Mouse (Mus musculus) liver, postnatal 0 days (tissue): Measurements from ENCODE around the gene 1700092M07Rik. TPM values are rescaled to one million over a fixed set of nuclear protein-coding genes. Genes with fewer than 3 reads are reported as not detected.

Experiments
- ATAC-seq: fragments of 200-750 bp; cut with Nextera tagmentation; 2 replicates; pipeline ENCODE4 v1.8.0; 2017; ENCODE audit warnings: mild to moderate bottlenecking, moderate library complexity
- DNase-seq: peaks from one replicate; pipeline ENCODE4 v3.0.0-alpha.2; 2016
- H3K27ac ChIP-seq: fragments of 300-500 bp; sonication (generic); 2 replicates; pipeline ENCODE4 v1.5.1; 2014; ENCODE audit warnings: antibody characterized with exemption, moderate library complexity, mild to moderate bottlenecking, low read depth
- H3K27me3 ChIP-seq: fragments of 300-500 bp; sonication (generic); 2 replicates; pipeline ENCODE4 v1.6.1; 2014; ENCODE audit warnings: low read length, control low read depth, mixed read lengths; ENCODE audit not compliant: insufficient read depth
- H3K36me3 ChIP-seq: fragments of 300-500 bp; sonication (generic); replicated peaks from 2 replicates; pipeline ENCODE4 v1.6.1; 2014; ENCODE audit warnings: mild to moderate bottlenecking, control low read depth, low read length, moderate library complexity, mixed read lengths; ENCODE audit not compliant: insufficient read depth
- H3K4me1 ChIP-seq: fragments of 300-500 bp; sonication (generic); 2 replicates; pipeline ENCODE4 v1.6.1; 2014; ENCODE audit warnings: antibody characterized with exemption, mild to moderate bottlenecking, control low read depth; ENCODE audit not compliant: insufficient read depth
- H3K4me2 ChIP-seq: fragments of 300-500 bp; sonication (generic); 2 replicates; pipeline ENCODE4 v1.6.1; 2014; ENCODE audit warnings: low read depth, mild to moderate bottlenecking, low read length, moderate library complexity, mixed read lengths
- H3K4me3 ChIP-seq: fragments of 300-500 bp; sonication (generic); 2 replicates; pipeline ENCODE4 v1.5.1; 2014; ENCODE audit warnings: low read depth, low read length
- H3K9ac ChIP-seq: fragments of 300-500 bp; sonication (generic); replicated peaks from 2 replicates; pipeline ENCODE4 v1.6.1; 2014; ENCODE audit warnings: mild to moderate bottlenecking, moderate library complexity
- H3K9me3 ChIP-seq: fragments of 300-500 bp; sonication (generic); 2 replicates; pipeline ENCODE4 v1.6.1; 2016; ENCODE audit warnings: mild to moderate bottlenecking, control low read depth, low read length, mixed read lengths
- CTCF ChIP-seq: sonication (generic); IDR thresholded peaks from 2 replicates; pipeline ENCODE4 v1.5.1; 2016; ENCODE audit warnings: antibody characterized with exemption, low read depth
- EP300 ChIP-seq: IDR thresholded peaks from 2 replicates; pipeline ENCODE4 v1.6.1; 2016; ENCODE audit warnings: antibody characterized with exemption, low read depth, mild to moderate bottlenecking
- WGBS: fragments of 180-500 bp; shearing (Covaris S2); extraction: QIAGEN DNeasy Blood & Tissue Kit; methylation state at CpG from one replicate; pipeline ENCODE4 v1.1.7; 2014; ENCODE audit not compliant: insufficient replicate concordance; 5-methylcytosine and 5-hydroxymethylcytosine counted together
- microRNA-seq: library from miRNA; unstranded; fragments of <30 nt; microRNA quantifications from one replicate; pipeline ENCODE4, GENCODE M21; 2016
- polyA plus RNA-seq: library from polyadenylated mRNA; unstranded; fragments of >200 nt; fragmentation: Nextera tagmentation; extraction: Ambion mirVana; gene quantifications from 2 replicates; pipeline ENCODE4 v1.2.1, GENCODE M21; 2015

Gene 1700092M07Rik
- polyA plus RNA-seq, 1 experiment from 2014 or later: 0.43 TPM

GRCm38 (mm10) chr19:8786008-8786781, 45.7 kb downstream of the 1700092M07Rik start, which contains the start of gene Taf6l:
Gene Taf6l, minus strand, starts transcription at chr19:8786417.
- Histone ChIP-seq H3K36me3 (peaks cover 23% of the 10 kb centered on the region), H3K27ac (peak within 1 kb of the TSS; percentile 57), H3K4me3 (peak within 1 kb of the TSS; percentile 62), H3K4me2 (peak within 1 kb of the TSS; percentile 68), H3K27me3 (no peaks in the 10 kb centered on the region), H3K9me3 (no peaks in the 10 kb centered on the region), H3K9ac (peak within 1 kb of the TSS; percentile 63), H3K4me1 (peaks cover 6% of the 10 kb centered on the region; the same call in 1 of the 2 replicates)
- DNase-seq (peak; percentile 94), ATAC-seq (peak; percentile 100)
- WGBS: 2% methylated on average over 32 of the region's 32 CpGs
- TF ChIP-seq CTCF: peak; percentile 48
- TF ChIP-seq EP300: no peak

GRCm38 (mm10) chr19:8788521-8788920, 48.0 kb downstream of the 1700092M07Rik start:
- Histone ChIP-seq H3K4me2 (no peak overlapping the region), H3K9me3 (no peaks in the 10 kb centered on the region), H3K4me3 (no peak overlapping the region), H3K4me1 (peaks cover 6% of the 10 kb centered on the region; the same call in 1 of the 2 replicates), H3K27ac (no peak overlapping the region), H3K36me3 (peaks cover 11% of the 10 kb centered on the region), H3K9ac (no peak overlapping the region), H3K27me3 (no peaks in the 10 kb centered on the region)
- WGBS: 55% methylated on average over 3 of the region's 3 CpGs
- TF ChIP-seq CTCF (no peak), EP300 (no peak)
- ATAC-seq: no peak
- DNase-seq: no peak

DNA sequence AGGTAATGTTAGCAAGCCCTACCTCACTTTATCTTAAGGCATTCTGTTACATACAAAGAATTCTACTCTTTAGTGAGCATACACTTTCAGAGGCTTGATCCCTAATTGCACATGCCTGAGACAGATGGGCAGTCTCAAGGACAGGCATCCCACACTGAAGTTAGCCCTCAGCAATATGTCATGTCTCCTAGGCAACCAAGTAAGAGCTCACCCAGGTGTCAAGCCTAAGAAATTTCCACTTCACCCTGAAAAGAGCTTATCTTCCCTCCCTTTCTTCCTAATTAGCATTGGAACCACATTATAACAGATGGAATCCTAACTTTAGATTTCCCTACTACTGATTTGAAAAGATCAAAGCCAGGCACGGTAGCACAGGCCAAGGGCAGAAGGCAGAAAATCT, 48.7 kb downstream of the 1700092M07Rik start:
- TF ChIP-seq EP300 (no peak), CTCF (no peak)
- DNase-seq: no peak
- Histone ChIP-seq H3K9ac (no peak overlapping the region), H3K4me3 (no peak overlapping the region), H3K9me3 (no peaks in the 10 kb centered on the region), H3K4me1 (peaks cover 6% of the 10 kb centered on the region; the same call in 1 of the 2 replicates), H3K4me2 (no peak overlapping the region), H3K27ac (no peak overlapping the region), H3K36me3 (peaks cover 16% of the 10 kb centered on the region), H3K27me3 (no peaks in the 10 kb centered on the region)
- WGBS: 65% methylated on average over 1 of the region's 1 CpGs
- no peak for ATAC-seq

DNA sequence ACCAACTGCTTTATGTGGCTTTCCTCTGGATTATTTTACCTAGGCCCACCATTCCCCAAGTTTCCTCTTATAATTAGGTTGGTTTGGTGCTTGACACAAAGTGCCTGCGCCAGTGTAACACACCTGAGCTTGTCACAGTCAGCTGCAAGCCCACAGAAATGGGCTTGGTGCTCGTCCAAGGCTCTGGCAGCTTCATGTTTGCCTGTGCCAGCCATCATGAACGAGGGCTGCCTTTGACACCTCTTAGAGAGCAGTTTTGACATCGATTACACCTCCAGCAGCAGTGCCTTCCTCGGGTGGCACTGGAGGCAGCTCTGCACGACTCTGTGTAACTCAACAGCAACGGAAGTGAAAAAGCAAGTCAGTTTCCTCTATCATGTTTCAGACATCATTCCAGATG, 49.7 kb downstream of the 1700092M07Rik start:
- Histone ChIP-seq H3K27me3 (no peaks in the 10 kb centered on the region), H3K4me2 (no peak overlapping the region), H3K36me3 (peaks cover 26% of the 10 kb centered on the region), H3K9me3 (no peaks in the 10 kb centered on the region), H3K4me1 (peaks cover 6% of the 10 kb centered on the region; the same call in 1 of the 2 replicates), H3K4me3 (no peak overlapping the region), H3K9ac (no peak overlapping the region), H3K27ac (no peak overlapping the region)
- DNase-seq (no peak), ATAC-seq (no peak)
- TF ChIP-seq CTCF (no peak), EP300 (no peak)
- 78% methylated on average over 7 of the region's 7 CpGs for WGBS

Small RNA genes within 50 kb of the gene (microRNA-seq; reads per million reads assigned to microRNA genes)
- gene Mir6992: not detected

Other genes with a start within 250 kb of the 1700092M07Rik start
- 0.27 TPM in 2 replicates for gene Slc22a8, start 149.5 kb upstream of the 1700092M07Rik start, polyA plus RNA-seq
- not detected in 2 replicates for gene Slc22a6, start 122.7 kb upstream of the 1700092M07Rik start, polyA plus RNA-seq
- not detected in 2 replicates for gene Chrm1, start 76.9 kb upstream of the 1700092M07Rik start, polyA plus RNA-seq
- 64.4 and 68.0 TPM in 2 replicates for gene Slc3a2, start 17.3 kb upstream of the 1700092M07Rik start, polyA plus RNA-seq
- gene Wdr74, start 4.9 kb upstream of the 1700092M07Rik start, polyA plus RNA-seq: 36.0 and 36.8 TPM in 2 replicates
- gene Stx5a, start 695 bp downstream of the 1700092M07Rik start, polyA plus RNA-seq: 36.3 and 37.5 TPM in 2 replicates
- gene Nxf1, start 16.4 kb downstream of the 1700092M07Rik start, polyA plus RNA-seq: 47.9 and 49.9 TPM in 2 replicates
- 56.0 and 59.1 TPM in 2 replicates for gene Tmem223, start 30.3 kb downstream of the 1700092M07Rik start, polyA plus RNA-seq
- 76.3 and 80.3 TPM in 2 replicates for gene Tmem179b, start 33.7 kb downstream of the 1700092M07Rik start, polyA plus RNA-seq
- gene Taf6l, start 45.7 kb downstream of the 1700092M07Rik start, polyA plus RNA-seq: 6.6 and 7.9 TPM in 2 replicates
- 61.7 and 63.3 TPM in 2 replicates for gene Polr2g, start 57.9 kb downstream of the 1700092M07Rik start, polyA plus RNA-seq
- gene Zbtb3, start 61.8 kb downstream of the 1700092M07Rik start, polyA plus RNA-seq: 0.82 and 0.91 TPM in 2 replicates
- gene Ttc9c, start 78.6 kb downstream of the 1700092M07Rik start, polyA plus RNA-seq: 9.8 and 12.5 TPM in 2 replicates
- 2.1 and 2.3 TPM in 2 replicates for gene Hnrnpul2, start 79.3 kb downstream of the 1700092M07Rik start, polyA plus RNA-seq
- not detected in 2 replicates for gene AC129217.1, start 89.1 kb downstream of the 1700092M07Rik start, polyA plus RNA-seq
- 30.5 and 32.7 TPM in 2 replicates for gene Bscl2, start 96.7 kb downstream of the 1700092M07Rik start, polyA plus RNA-seq
- gene Gng3, start 98.5 kb downstream of the 1700092M07Rik start, polyA plus RNA-seq: 0.08 and 0.23 TPM in 2 replicates
- gene Lrrn4cl, start 110.0 kb downstream of the 1700092M07Rik start, polyA plus RNA-seq: 0.24 and 0.26 TPM in 2 replicates
- 147 TPM in 2 replicates for gene Ubxn1, start 130.8 kb downstream of the 1700092M07Rik start, polyA plus RNA-seq
- gene Uqcc3, start 140.2 kb downstream of the 1700092M07Rik start, polyA plus RNA-seq: 48.6 and 52.6 TPM in 2 replicates
- 27.5 and 31.3 TPM in 2 replicates for gene Lbhd1, start 143.0 kb downstream of the 1700092M07Rik start, polyA plus RNA-seq
- gene Gm49403, start 143.2 kb downstream of the 1700092M07Rik start, polyA plus RNA-seq: not detected in 2 replicates
- 30.5 and 32.5 TPM in 2 replicates for gene 1810009A15Rik, start 148.1 kb downstream of the 1700092M07Rik start, polyA plus RNA-seq
- gene Gm49416, start 148.2 kb downstream of the 1700092M07Rik start, polyA plus RNA-seq: not detected in 2 replicates
- gene Ints5, start 152.3 kb downstream of the 1700092M07Rik start, polyA plus RNA-seq: 11.4 and 12.1 TPM in 2 replicates
- gene Ganab, start 157.4 kb downstream of the 1700092M07Rik start, polyA plus RNA-seq: 29.4 and 32.4 TPM in 2 replicates
- gene B3gat3, start 179.7 kb downstream of the 1700092M07Rik start, polyA plus RNA-seq: 20.2 and 22.3 TPM in 2 replicates
- 2.0 and 2.5 TPM in 2 replicates for gene Rom1, start 188.6 kb downstream of the 1700092M07Rik start, polyA plus RNA-seq
- gene Eml3, start 188.8 kb downstream of the 1700092M07Rik start, polyA plus RNA-seq: 8.0 and 9.5 TPM in 2 replicates
- 43.0 and 45.7 TPM in 2 replicates for gene Mta2, start 201.2 kb downstream of the 1700092M07Rik start, polyA plus RNA-seq
- 9.0 and 10.7 TPM in 2 replicates for gene Tut1, start 213.1 kb downstream of the 1700092M07Rik start, polyA plus RNA-seq
- 129 and 134 TPM in 2 replicates for gene Eef1g, start 226.3 kb downstream of the 1700092M07Rik start, polyA plus RNA-seq
- 3.5 and 4.0 TPM in 2 replicates for gene Ahnak, start 248.6 kb downstream of the 1700092M07Rik start, polyA plus RNA-seq